Mouse (Mus musculus) midbrain, postnatal 0 days (tissue): ENCODE measurements around the gene Vamp5. TPM values are rescaled to one million over a fixed set of nuclear protein-coding genes. Genes with fewer than 3 reads are reported as not detected.

Source experiments
- ATAC-seq: fragments of 200-750 bp; cut with Nextera tagmentation; 2 replicates; pipeline ENCODE4 v1.8.0; 2017; ENCODE audit warnings: moderate number of reproducible peaks, mild to moderate bottlenecking, moderate TSS enrichment, moderate library complexity; ENCODE audit not compliant: low FRiP score
- DNase-seq: peaks from one replicate; pipeline ENCODE4 v3.0.0-alpha.2; 2015; ENCODE audit warnings: low spot score
- H3K27ac ChIP-seq: fragments of 300-500 bp; sonication (generic); 2 replicates; pipeline ENCODE4 v1.5.1; 2014; ENCODE audit warnings: low read depth, mild to moderate bottlenecking, low read length, mixed read lengths
- H3K27me3 ChIP-seq: fragments of 300-500 bp; sonication (generic); 2 replicates; pipeline ENCODE4 v1.6.1; 2014; ENCODE audit warnings: low read length, control low read depth, mixed read lengths; ENCODE audit not compliant: insufficient read depth
- H3K36me3 ChIP-seq: fragments of 300-500 bp; sonication (generic); 2 replicates; pipeline ENCODE4 v1.6.1; 2014; ENCODE audit warnings: low read length, control low read depth, mixed read lengths; ENCODE audit not compliant: insufficient read depth
- H3K4me1 ChIP-seq: fragments of 300-500 bp; sonication (generic); 2 replicates; pipeline ENCODE4 v1.6.1; 2014; ENCODE audit warnings: mild to moderate bottlenecking, control low read depth, antibody characterized with exemption, low read length, mixed read lengths; ENCODE audit not compliant: insufficient read depth
- H3K4me2 ChIP-seq: fragments of 300-500 bp; sonication (generic); 2 replicates; pipeline ENCODE4 v1.6.1; 2014; ENCODE audit warnings: low read depth, mild to moderate bottlenecking, low read length, mixed read lengths; ENCODE audit not compliant: poor library complexity, severe bottlenecking
- H3K4me3 ChIP-seq: fragments of 300-500 bp; sonication (generic); 2 replicates; pipeline ENCODE4 v1.5.1; 2014; ENCODE audit warnings: low read depth, mild to moderate bottlenecking, low read length, moderate library complexity
- H3K9ac ChIP-seq: fragments of 300-500 bp; sonication (generic); replicated peaks from 2 replicates; pipeline ENCODE4 v1.6.1; 2014; ENCODE audit warnings: mild to moderate bottlenecking, low read length, moderate library complexity, mixed read lengths; ENCODE audit not compliant: poor library complexity, severe bottlenecking
- H3K9me3 ChIP-seq: fragments of 300-500 bp; sonication (generic); 2 replicates; pipeline ENCODE4 v1.6.1; 2016; ENCODE audit warnings: low read length, control low read depth
- CTCF ChIP-seq: IDR thresholded peaks from 2 replicates; pipeline ENCODE4 v1.5.1; 2016; ENCODE audit warnings: antibody characterized with exemption, mild to moderate bottlenecking
- WGBS: fragments of 180-500 bp; shearing (Covaris S2); extraction: QIAGEN DNeasy Blood & Tissue Kit; methylation state at CpG from one replicate; pipeline ENCODE4 v1.1.7; 2014; 5-methylcytosine and 5-hydroxymethylcytosine counted together
- polyA plus RNA-seq: library from polyadenylated mRNA; unstranded; fragments of >200 nt; fragmentation: Nextera tagmentation; extraction: Ambion mirVana; gene quantifications from 2 replicates; pipeline ENCODE4 v1.2.1, GENCODE M21; 2015
- total RNA-seq: library from RNA; depleted of rRNA; stranded (reverse); fragments of >200 nt; gene quantifications from 2 replicates; pipeline ENCODE4 v1.2.3, GENCODE M21; 2014

Vamp5 gene
- total and polyA plus RNA-seq, 2 experiments from 2014 or later = 6.5 to 14.4 TPM

GRCm38 (mm10) chr6:72382494-72382893, 2.2 kb upstream of the Vamp5 start:
- H3K27me3 ChIP-seq = peaks cover 16% of the 10 kb centered on the region
- DNase-seq (no peak), ATAC-seq (no peak)
- peaks cover 5% of the 10 kb centered on the region; the same call in 1 of the 2 replicates for H3K4me1 ChIP-seq
- no peaks in the 10 kb centered on the region for H3K9me3 ChIP-seq
- TF ChIP-seq CTCF = no peak
- H3K4me3 ChIP-seq = no peak overlapping the region
- no peak overlapping the region for H3K27ac ChIP-seq
- H3K4me2 ChIP-seq = no peak overlapping the region
- no peaks in the 10 kb centered on the region for H3K36me3 ChIP-seq
- WGBS = 74% methylated on average over 6 of the region's 6 CpGs
- no peak overlapping the region for H3K9ac ChIP-seq

DNA sequence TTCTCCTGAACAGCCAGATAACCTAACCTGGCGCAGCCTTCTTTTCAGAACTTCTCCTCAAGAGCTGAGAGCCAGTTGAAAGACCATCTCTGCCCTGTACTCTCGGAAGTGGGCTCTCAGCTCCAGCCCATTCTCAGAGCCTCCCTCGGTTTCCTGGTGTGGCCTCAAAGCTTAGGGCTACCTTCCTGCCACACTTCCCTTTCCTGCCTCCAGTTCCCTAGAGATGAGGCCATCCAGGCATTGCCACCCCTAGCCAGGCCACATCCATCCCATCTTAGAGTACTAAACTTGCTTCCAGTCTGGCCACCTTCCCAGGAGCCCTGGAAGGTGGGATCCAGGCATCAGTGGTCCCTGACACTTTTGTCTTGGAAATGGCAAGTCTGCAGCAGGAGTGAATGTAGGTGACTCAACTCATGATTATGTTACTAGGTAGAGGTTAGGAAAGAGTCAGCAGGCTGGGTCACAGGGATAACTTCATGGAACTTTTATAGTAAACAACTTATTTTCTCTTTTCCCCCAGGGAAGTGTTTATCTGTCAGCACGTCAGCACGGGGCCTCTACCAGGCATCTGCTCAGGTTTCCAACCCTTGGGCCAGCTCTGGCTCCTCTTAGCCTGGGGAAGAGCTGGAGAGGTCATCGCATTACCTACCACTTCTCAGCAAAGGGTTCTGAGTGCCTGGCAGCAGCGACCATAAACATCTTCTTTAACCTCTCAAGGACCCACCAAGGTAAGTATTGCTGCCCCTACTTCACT, 714 bp downstream of the Vamp5 start:
- Histone ChIP-seq H3K4me2 (peak overlapping the region; percentile 52), H3K4me3 (peak overlapping the region; percentile 38), H3K27ac (no peak overlapping the region), H3K36me3 (no peaks in the 10 kb centered on the region), H3K9ac (no peak overlapping the region), H3K4me1 (peaks cover 5% of the 10 kb centered on the region; the same call in 1 of the 2 replicates), H3K27me3 (peaks cover 16% of the 10 kb centered on the region), H3K9me3 (no peaks in the 10 kb centered on the region)
- TF ChIP-seq CTCF = no peak
- 52% methylated on average over 7 of the region's 7 CpGs for WGBS
- DNase-seq (no peak), ATAC-seq (no peak)

DNA sequence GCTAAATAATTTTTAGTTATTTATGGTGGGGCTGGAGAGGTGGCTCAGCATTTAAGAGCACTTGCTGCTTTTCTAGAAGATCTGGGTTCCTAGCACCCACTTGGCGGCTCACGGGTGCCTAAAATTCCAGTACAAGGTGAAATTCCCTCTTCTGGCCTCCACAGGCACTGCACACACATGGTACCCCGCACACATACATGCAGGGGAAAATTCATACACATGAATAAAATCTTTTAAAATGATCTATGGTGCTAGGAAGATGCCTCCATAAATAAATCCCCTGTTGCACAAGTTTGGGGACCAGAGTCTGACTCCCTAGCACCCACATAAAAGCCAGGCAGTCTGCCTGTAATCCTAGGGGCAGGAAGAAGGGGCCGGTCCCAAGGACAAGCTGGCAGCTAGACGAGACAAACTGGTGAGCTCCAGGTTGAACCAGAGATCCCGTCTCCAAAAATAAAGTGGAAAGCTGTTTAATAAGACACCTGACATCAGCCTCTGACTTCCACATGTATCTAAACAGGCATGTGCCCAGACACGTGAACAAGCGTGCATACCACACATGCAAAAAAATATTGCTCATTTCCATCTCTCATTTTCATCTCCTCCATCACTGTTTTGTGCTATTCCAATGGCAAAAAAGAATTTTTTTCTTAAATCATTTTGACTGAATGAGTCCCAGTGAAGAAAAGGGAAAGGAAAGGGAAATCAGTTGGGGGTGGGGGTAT, 1.6 kb downstream of the Vamp5 start:
- WGBS = 89% methylated on average over 8 of the region's 8 CpGs
- ATAC-seq (no peak), DNase-seq (no peak)
- H3K4me1 ChIP-seq = peaks cover 5% of the 10 kb centered on the region; the same call in 1 of the 2 replicates
- H3K9ac ChIP-seq = no peak overlapping the region
- peaks cover 16% of the 10 kb centered on the region for H3K27me3 ChIP-seq
- no peak overlapping the region for H3K4me2 ChIP-seq
- H3K27ac ChIP-seq = no peak overlapping the region
- H3K4me3 ChIP-seq = no peak overlapping the region
- H3K9me3 ChIP-seq = no peaks in the 10 kb centered on the region
- no peak for TF ChIP-seq CTCF
- no peaks in the 10 kb centered on the region for H3K36me3 ChIP-seq

DNA sequence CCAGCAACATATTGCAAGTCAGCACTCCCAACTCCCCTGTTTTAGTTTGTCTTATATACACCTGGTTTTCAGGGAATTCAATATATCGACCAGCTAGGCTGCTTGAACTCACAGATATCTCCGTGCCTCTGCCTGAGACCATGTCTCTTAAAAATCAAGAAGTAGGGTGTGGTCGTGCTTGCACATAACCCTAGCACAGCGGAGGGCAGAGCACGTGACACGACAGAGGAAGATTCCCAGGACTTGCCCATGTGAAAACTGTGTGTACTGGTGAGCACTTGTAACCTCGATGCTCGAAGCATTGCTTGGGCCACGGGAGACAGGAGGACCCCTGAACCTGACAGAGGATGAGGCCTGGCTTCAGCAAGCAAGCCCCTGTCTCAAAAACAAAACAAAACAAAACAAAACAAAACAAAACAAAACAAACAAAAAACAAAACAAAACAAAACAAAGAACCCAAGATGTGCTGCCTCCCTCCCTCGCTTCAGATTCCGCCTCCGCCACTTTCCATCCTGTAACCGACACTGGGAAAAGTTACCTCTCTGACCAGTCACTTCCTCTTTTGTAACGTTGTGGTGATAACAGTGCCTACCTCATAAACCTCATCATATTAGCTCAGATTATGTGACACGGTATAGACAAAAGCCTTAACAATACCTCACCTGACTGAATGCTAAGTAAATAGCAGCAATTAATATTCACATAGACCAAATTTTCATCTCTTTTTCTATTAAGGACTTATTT, 5.3 kb downstream of the Vamp5 start:
- Histone ChIP-seq H3K27ac (no peak overlapping the region), H3K4me3 (no peak overlapping the region), H3K9me3 (no peaks in the 10 kb centered on the region), H3K27me3 (peaks cover 8% of the 10 kb centered on the region; the same call in 1 of the 2 replicates), H3K36me3 (no peaks in the 10 kb centered on the region), H3K9ac (no peak overlapping the region), H3K4me2 (no peak overlapping the region), H3K4me1 (no peaks in the 10 kb centered on the region; the same call in 1 of the 2 replicates)
- DNase-seq = no peak
- TF ChIP-seq CTCF = no peak
- no peak for ATAC-seq
- 86% methylated on average over 15 of the region's 15 CpGs for WGBS

- ATAC-seq (no peak), DNase-seq (no peak)
- Histone ChIP-seq H3K27ac (no peak overlapping the region), H3K9me3 (no peaks in the 10 kb centered on the region), H3K36me3 (no peaks in the 10 kb centered on the region), H3K4me1 (no peaks in the 10 kb centered on the region), H3K9ac (no peak overlapping the region), H3K4me3 (no peak overlapping the region), H3K27me3 (peaks cover under 1% of the 10 kb centered on the region; the same call in 1 of the 2 replicates), H3K4me2 (no peak overlapping the region)
- WGBS = 73% methylated on average over 7 of the region's 7 CpGs
- no peak for TF ChIP-seq CTCF
Observed at GRCm38 (mm10) chr6:72374206-72374605, 6.1 kb downstream of the Vamp5 start.
